Comparison of ENCODE assay signal across 10 mouse cellular contexts in genomic region chr5:105527477-105528331, GRCm38 (mm10). TPM values are rescaled to one million over a fixed set of nuclear protein-coding genes. Genes with fewer than 3 reads are reported as not detected.
A peak's percentile ranks its signal among the peaks of the same experiment; 100 is the strongest.
DNase-seq lines count a peak whose midpoint lies in the region; ATAC-seq and TF ChIP-seq lines count a peak whose summit lies in the region.
"Had no signal": no experiment of that assay in that cellular context is flagged by ENCODE, and none has a peak within 500 bp of the region (broad histone marks: within the 10 kb centered on the region; RNA-seq: fewer than 3 reads in every experiment).

No protein-coding gene starts in this region.

- no peaks in the 10 kb centered on the region for H3K36me3 ChIP-seq in heart, embryonic 15.5 days
- no peaks in the 10 kb centered on the region; the same call in 1 of the 2 replicates for H3K36me3 ChIP-seq in liver, embryonic 16.5 days (ENCODE audit: control insufficient read depth, insufficient read depth)

- peak; percentile 87 for ATAC-seq in heart, embryonic 15.5 days (replicated peaks; ENCODE audit: insufficient number of reproducible peaks, insufficient read depth, low FRiP score, low read depth)
- ATAC-seq in liver, embryonic 16.5 days (ENCODE audit: low read depth) = peak; percentile 80

- no peak for DNase-seq in gastrocnemius, adult 2 months
- no peak for DNase-seq in gastrocnemius, postnatal 10 days
- peak; percentile 64 to 68 for DNase-seq in adrenal gland, postnatal 36 days
- DNase-seq in left cerebral cortex, postnatal 36 days (ENCODE audit: low spot score in 2 of 2) = no peak
- no peak for DNase-seq in urinary bladder, postnatal 25 days (ENCODE audit: low spot score)
- DNase-seq in cerebellum, adult 9-11 months = no peak
- DNase-seq: retina, postnatal 1 day had no signal

- H3K9ac ChIP-seq in heart, embryonic 15.5 days = peak overlapping the region; percentile 6; the same call in 1 of the 2 replicates
- H3K9ac ChIP-seq in liver, embryonic 16.5 days (ENCODE audit: low read depth, low read length) = peak overlapping the region; percentile 30

- H3K4me3 ChIP-seq in gastrocnemius, adult 2 months = peak overlapping the region; percentile 54
- peak overlapping the region; percentile 30; the same call in 1 of the 2 replicates for H3K4me3 ChIP-seq in heart, embryonic 15.5 days
- peak overlapping the region; percentile 24 for H3K4me3 ChIP-seq in liver, embryonic 16.5 days (ENCODE audit: low read depth, low read length)
- H3K4me3 ChIP-seq: midbrain, embryonic 10.5 days had no signal

- H3K27me3 ChIP-seq in heart, embryonic 15.5 days = no peaks in the 10 kb centered on the region
- H3K27me3 ChIP-seq in liver, embryonic 16.5 days (ENCODE audit: control insufficient read depth, insufficient read depth, low read depth, low read length) = no peaks in the 10 kb centered on the region

- intact Hi-C loops in gastrocnemius, adult 2 months (cut with DNase I) = no loop called here
- intact Hi-C loops in left cerebral cortex, postnatal 36 days (cut with DNase I) = no loop called here

- peaks cover 65% of the 10 kb centered on the region for H3K4me1 ChIP-seq in heart, embryonic 15.5 days (replicated peaks)
- H3K4me1 ChIP-seq in liver, embryonic 16.5 days (ENCODE audit: control insufficient read depth, low read depth, low read length) = peaks cover 56% of the 10 kb centered on the region

- TF ChIP-seq CTCF in gastrocnemius, adult 2 months (IDR thresholded peaks at IDR 0.05) = no peak

- WGBS in heart, embryonic 15.5 days = 42% methylated on average over 23 of the region's 23 CpGs
- 44% methylated on average over 23 of the region's 23 CpGs for WGBS in liver, embryonic 16.5 days (ENCODE audit: insufficient replicate concordance)

- H3K27ac ChIP-seq in gastrocnemius, adult 2 months = peak overlapping the region; percentile 63
- peak overlapping the region; percentile 83 for H3K27ac ChIP-seq in heart, embryonic 15.5 days
- H3K27ac ChIP-seq in liver, embryonic 16.5 days (ENCODE audit: low read length) = peak overlapping the region; percentile 72
- H3K27ac ChIP-seq: midbrain, embryonic 10.5 days had no signal

- peak overlapping the region; percentile 57 for H3K4me2 ChIP-seq in heart, embryonic 15.5 days
- peak overlapping the region; percentile 38 for H3K4me2 ChIP-seq in liver, embryonic 16.5 days (ENCODE audit: low read depth, low read length)

- no peaks in the 10 kb centered on the region for H3K9me3 ChIP-seq in heart, embryonic 15.5 days (replicated peaks)
- H3K9me3 ChIP-seq in liver, embryonic 16.5 days (replicated peaks; ENCODE audit: control insufficient read depth, low read length) = no peaks in the 10 kb centered on the region
- H3K9me3 ChIP-seq: midbrain, embryonic 10.5 days had no signal

RNA-seq across cellular contexts. Expression of gene Lrrc8c, which starts 8.5 kb away (rescaled TPM):
- 10 to 100 TPM in 1 of 2 experiments, 1 to 10 TPM in 1; 8.1 to 17.0 TPM for total RNA-seq in gastrocnemius, adult 2 months (2021)
- total RNA-seq in gastrocnemius, postnatal 10 days (2021) = 10 to 100 TPM; 14.4 to 14.6 TPM
- total RNA-seq in adrenal gland, postnatal 36 days (2021) = 10 to 100 TPM; 23.9 to 26.6 TPM
- polyA plus RNA-seq in heart, embryonic 15.5 days (2015; fragmentation: Nextera tagmentation; extraction: Ambion mirVana) = 20.8 and 25.2 TPM in 2 replicates
- polyA plus RNA-seq in liver, embryonic 16.5 days (2015; fragmentation: Nextera tagmentation; extraction: Ambion mirVana) = 14.0 and 16.4 TPM in 2 replicates
- total RNA-seq in left cerebral cortex, postnatal 36 days (2021) = 10 to 100 TPM; 33.4 to 34.7 TPM

Comparison
In these comparisons a context has a peak if more than half of its experiments do, and no peak if none do; other contexts are left out.
1. DNase-seq: peak in adrenal gland, postnatal 36 days (2 of 2); none in gastrocnemius, adult 2 months (single experiment), gastrocnemius, postnatal 10 days (single experiment), left cerebral cortex, postnatal 36 days (0 of 2), urinary bladder, postnatal 25 days (single experiment) and cerebellum, adult 9-11 months (single experiment).
2. Peak in every context shown above with its lines, with median percentiles within 50 percentile points of each other: H3K27ac ChIP-seq and H3K4me3 ChIP-seq.